Mouse (Mus musculus) C3H10T1/2 (cell line): ENCODE data around the gene Pknox2. TPM values are rescaled to one million over a fixed set of nuclear protein-coding genes. Genes with fewer than 3 reads are reported as not detected.

Experiments used
- polyA plus RNA-seq, 2 experiments: library from polyadenylated mRNA; unstranded; fragments of >200 nt; fragmentation: generic; extraction: Trizol; gene quantifications; one replicate each; pipeline ENCODE4 v1.2.1; 2012; ENCODE audit warnings: missing spikeins in 2 of 2

Gene Pknox2
- polyA plus RNA-seq = under 1 TPM; 0.04 to 0.64 TPM

DNA sequence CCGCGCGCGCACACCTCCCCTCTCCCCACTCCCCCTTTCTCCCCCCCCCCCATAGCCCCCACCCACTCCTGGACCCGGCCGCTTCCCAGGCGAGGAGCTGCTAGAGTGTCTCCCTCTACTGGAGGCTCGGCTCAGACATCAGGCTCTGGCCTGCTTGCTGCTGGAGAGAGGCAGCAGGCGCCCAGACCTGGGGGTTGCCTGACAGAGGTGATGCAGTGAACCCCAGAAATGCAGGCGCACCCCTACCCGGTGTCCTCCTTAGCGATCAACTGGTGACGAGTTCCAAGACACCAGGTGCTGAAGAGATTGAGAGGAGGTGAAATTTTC lies at the start of gene Pknox2:
Gene Pknox2, minus strand, starts transcription at position 49 of the 327 bp plus-strand sequence.

Other genes with a start within 250 kb of the Pknox2 start
- gene Tmem218, start 60.8 kb upstream of the Pknox2 start, polyA plus RNA-seq = 10 to 100 TPM in 1 of 2 experiments, 1 to 10 TPM in 1; 1.6 to 13.5 TPM
- under 1 TPM; 0.35 to 0.39 TPM for gene Slc37a2, start 108.3 kb upstream of the Pknox2 start, polyA plus RNA-seq
- under 1 TPM; 0.12 to 0.51 TPM for gene Ccdc15, start 201.0 kb upstream of the Pknox2 start, polyA plus RNA-seq
- gene Hepacam, start 219.9 kb upstream of the Pknox2 start, polyA plus RNA-seq = not detected